Mouse (Mus musculus) cerebellum, postnatal 14 days (tissue): Measurements from ENCODE around the gene Gm17482.

Experiments
- DNase-seq, 2 experiments: peaks; one replicate each; pipeline ENCODE4 v3.0.0; 2021; ENCODE audit warnings: mixed read lengths in 2 of 2

The Gm17482 gene

GRCm38 (mm10) chr6:115293877-115294276, 66.7 kb downstream of the Gm17482 start:
- DNase-seq = no peak

GRCm38 (mm10) chr6:115307134-115307533, 80.0 kb downstream of the Gm17482 start:
- DNase-seq = no peak
